Mouse (Mus musculus) thymus, adult 2 months (tissue): ENCODE measurements around the gene Mark1. TPM values are rescaled to one million over a fixed set of nuclear protein-coding genes. Genes with fewer than 3 reads are reported as not detected.

ENCODE experiments used
- DNase-seq: peaks from one replicate; pipeline ENCODE4 v3.0.0; 2021
- H3K27ac ChIP-seq: fragments of 200-500 bp; 2 replicates; pipeline ENCODE4 v1.5.1; 2012; ENCODE audit warnings: low read length, control low read depth; ENCODE audit not compliant: control insufficient read depth, insufficient read depth
- H3K27me3 ChIP-seq: fragments of 200-500 bp; 2 replicates; pipeline ENCODE4 v1.6.1; 2012; ENCODE audit warnings: mild to moderate bottlenecking, low read length, moderate library complexity, mixed read lengths; ENCODE audit not compliant: control insufficient read depth, insufficient read depth
- H3K36me3 ChIP-seq: fragments of 200-500 bp; 2 replicates; pipeline ENCODE4 v1.6.1; 2012; ENCODE audit warnings: mild to moderate bottlenecking, low read length, moderate library complexity; ENCODE audit not compliant: control insufficient read depth, insufficient read depth
- H3K4me1 ChIP-seq: fragments of 200-500 bp; replicated peaks from 2 replicates; pipeline ENCODE4 v1.6.1; 2012; ENCODE audit warnings: low read length; ENCODE audit not compliant: control insufficient read depth, insufficient read depth
- H3K4me3 ChIP-seq: fragments of 200-500 bp; 2 replicates; pipeline ENCODE4 v1.5.1; 2012; ENCODE audit warnings: mild to moderate bottlenecking, low read length, control low read depth, moderate library complexity; ENCODE audit not compliant: control insufficient read depth, insufficient read depth
- CTCF ChIP-seq: fragments of 200-500 bp; IDR thresholded peaks from 2 replicates; pipeline ENCODE4 v1.5.1; 2012; ENCODE audit warnings: mild to moderate bottlenecking, control low read depth, low read length, moderate library complexity, borderline replicate concordance; ENCODE audit not compliant: control insufficient read depth, poor library complexity, insufficient read depth; ENCODE audit errors: extremely low read depth
- POLR2A ChIP-seq: fragments of 200-500 bp; IDR thresholded peaks from 2 replicates; pipeline ENCODE4 v1.6.1; 2012; ENCODE audit warnings: mild to moderate bottlenecking, low read length, control low read depth, moderate library complexity; ENCODE audit not compliant: control insufficient read depth, poor library complexity, insufficient read depth; ENCODE audit errors: extremely low read depth
- WGBS: fragments of 180-500 bp; shearing (Covaris S2); methylation state at CpG from one replicate; pipeline ENCODE4 v1.1.7; 2018; 5-methylcytosine and 5-hydroxymethylcytosine counted together
- polyA plus RNA-seq: library from polyadenylated mRNA; depleted of rRNA; stranded (reverse); fragments of >200 nt; gene quantifications from 2 replicates; pipeline ENCODE4 v1.2.3, GENCODE M21; 2012; rRNA removed

The Mark1 gene
- polyA plus RNA-seq, 1 experiment: 1.9 TPM

GRCm38 (mm10) chr1:184858253-184858652, 141.1 kb downstream of the Mark1 start:
- H3K36me3 ChIP-seq: no peaks in the 10 kb centered on the region
- TF ChIP-seq POLR2A (no peak), CTCF (no peak)
- H3K27ac ChIP-seq: no peak overlapping the region
- H3K4me3 ChIP-seq: no peak overlapping the region
- no peaks in the 10 kb centered on the region for H3K27me3 ChIP-seq
- WGBS: 100% methylated on average over 1 of the region's 1 CpGs
- DNase-seq: no peak
- H3K4me1 ChIP-seq: peaks cover 9% of the 10 kb centered on the region

GRCm38 (mm10) chr1:184857216-184857615, 142.2 kb downstream of the Mark1 start:
- Histone ChIP-seq H3K4me3 (no peak overlapping the region), H3K27ac (no peak overlapping the region), H3K4me1 (peaks cover 12% of the 10 kb centered on the region), H3K36me3 (no peaks in the 10 kb centered on the region), H3K27me3 (no peaks in the 10 kb centered on the region)
- TF ChIP-seq POLR2A (no peak), CTCF (no peak)
- DNase-seq: no peak
- WGBS: 94% methylated on average over 9 of the region's 9 CpGs

GRCm38 (mm10) chr1:184853922-184854321, 145.4 kb downstream of the Mark1 start:
- 1% methylated on average over 3 of the region's 3 CpGs for WGBS
- H3K4me3 ChIP-seq: no peak overlapping the region
- H3K4me1 ChIP-seq: peaks cover 20% of the 10 kb centered on the region
- no peak for DNase-seq
- H3K27me3 ChIP-seq: no peaks in the 10 kb centered on the region
- H3K36me3 ChIP-seq: no peaks in the 10 kb centered on the region
- no peak overlapping the region for H3K27ac ChIP-seq
- TF ChIP-seq CTCF (no peak), POLR2A (no peak)

- peak; percentile 70 for DNase-seq
- WGBS: 7% methylated on average over 5 of the region's 5 CpGs
- TF ChIP-seq CTCF (peak; percentile 55; the same call in 1 of the 2 replicates), POLR2A (no peak)
Observed at GRCm38 (mm10) chr1:184853339-184853738, 146.0 kb downstream of the Mark1 start.

GRCm38 (mm10) chr1:184851741-184852618, 147.4 kb downstream of the Mark1 start:
- WGBS: 10% methylated on average over 31 of the region's 31 CpGs
- Histone ChIP-seq H3K4me1 (peaks cover 20% of the 10 kb centered on the region), H3K27me3 (no peaks in the 10 kb centered on the region), H3K36me3 (no peaks in the 10 kb centered on the region), H3K4me3 (peak overlapping the region; percentile 30), H3K27ac (peak overlapping the region; percentile 1; the same call in 1 of the 2 replicates)
- TF ChIP-seq CTCF (peak; percentile 69; the same call in 1 of the 2 replicates), POLR2A (no peak)
- DNase-seq: peak; percentile 59

More at GRCm38 (mm10) chr1:184853339-184853738, 146.0 kb downstream of the Mark1 start:
- Histone ChIP-seq H3K36me3 (no peaks in the 10 kb centered on the region), H3K4me1 (peaks cover 20% of the 10 kb centered on the region), H3K27ac (no peak overlapping the region), H3K27me3 (no peaks in the 10 kb centered on the region), H3K4me3 (no peak overlapping the region)

- no peak for DNase-seq
- Histone ChIP-seq H3K36me3 (no peaks in the 10 kb centered on the region), H3K4me1 (peaks cover 24% of the 10 kb centered on the region), H3K4me3 (no peak overlapping the region), H3K27me3 (no peaks in the 10 kb centered on the region), H3K27ac (no peak overlapping the region)
- TF ChIP-seq POLR2A (no peak), CTCF (no peak)
- 82% methylated on average over 7 of the region's 7 CpGs for WGBS
Observed at GRCm38 (mm10) chr1:184851166-184851565, 148.2 kb downstream of the Mark1 start.

GRCm38 (mm10) chr1:184846973-184847372, 152.4 kb downstream of the Mark1 start:
- no peaks in the 10 kb centered on the region for H3K36me3 ChIP-seq
- H3K27me3 ChIP-seq: no peaks in the 10 kb centered on the region
- H3K4me1 ChIP-seq: peaks cover 16% of the 10 kb centered on the region
- no peak for DNase-seq
- WGBS: 69% methylated on average over 3 of the region's 3 CpGs
- no peak overlapping the region for H3K27ac ChIP-seq
- TF ChIP-seq CTCF (no peak), POLR2A (no peak)
- H3K4me3 ChIP-seq: no peak overlapping the region

Other genes starting within 250 kb of the Mark1 start
- gene Marc1, start 188.3 kb downstream of the Mark1 start, polyA plus RNA-seq: 5.2 and 6.2 TPM in 2 replicates
- gene Marc2, start 153.1 kb downstream of the Mark1 start, polyA plus RNA-seq: 76.3 and 87.6 TPM in 2 replicates
- 3.2 and 3.7 TPM in 2 replicates for gene C130074G19Rik, start 116.4 kb downstream of the Mark1 start, polyA plus RNA-seq
- gene Rab3gap2, start 204.5 kb upstream of the Mark1 start, polyA plus RNA-seq: 26.2 and 27.5 TPM in 2 replicates